Mouse (Mus musculus): ENCODE results near the gene Psmb9.
"Not testable (repeated sequence)": the region's sequence is repeated elsewhere in the genome, so short reads cannot be mapped to it uniquely, and the experiment has no call there.

Psmb9 gene

GRCm38 (mm10) chr17:34187261-34187916, at the start of gene Psmb9, which contains the start of gene Tap1:
Psmb9 (minus strand) TSS chr17:34187764.
Tap1 (plus strand) TSS chr17:34187553.
- DNase-seq (ENCODE audit: low spot score in 2 of 2): peak; percentile 95 to 98

- no peak for DNase-seq (ENCODE audit: low spot score in 2 of 2)
Observed at GRCm38 (mm10) chr17:34236691-34237090, 49.1 kb upstream of the Psmb9 start.

- peak; percentile 75 to 85 for DNase-seq (ENCODE audit: low spot score in 2 of 2)
Observed at GRCm38 (mm10) chr17:34234926-34235325, 47.4 kb upstream of the Psmb9 start.

GRCm38 (mm10) chr17:34232021-34232420, 44.5 kb upstream of the Psmb9 start:
- DNase-seq (ENCODE audit: low spot score in 2 of 2): not testable (repeated sequence)

GRCm38 (mm10) chr17:34230971-34231370, 43.4 kb upstream of the Psmb9 start:
- peak in 1 of 2 experiments; percentile 36 for DNase-seq (ENCODE audit: low spot score in 2 of 2)

- DNase-seq (ENCODE audit: low spot score in 2 of 2): not testable (repeated sequence)
Observed at GRCm38 (mm10) chr17:34225911-34226310, 38.3 kb upstream of the Psmb9 start.

- DNase-seq (ENCODE audit: low spot score in 2 of 2): no peak
Observed at GRCm38 (mm10) chr17:34225426-34225825, 37.9 kb upstream of the Psmb9 start.

GRCm38 (mm10) chr17:34224816-34225215, 37.3 kb upstream of the Psmb9 start:
- no peak for DNase-seq (ENCODE audit: low spot score in 2 of 2)

- not testable (repeated sequence) for DNase-seq (ENCODE audit: low spot score in 2 of 2)
Observed at GRCm38 (mm10) chr17:34220401-34220800, 32.8 kb upstream of the Psmb9 start.

- peak; percentile 73 to 76 for DNase-seq (ENCODE audit: low spot score in 2 of 2)
Observed at GRCm38 (mm10) chr17:34219801-34220200, 32.2 kb upstream of the Psmb9 start.

GRCm38 (mm10) chr17:34219096-34219495, 31.5 kb upstream of the Psmb9 start:
- DNase-seq (ENCODE audit: low spot score in 2 of 2): peak in 1 of 2 experiments; percentile 54

- peak; percentile 89 to 90 for DNase-seq (ENCODE audit: low spot score in 2 of 2)
Observed at GRCm38 (mm10) chr17:34218675-34219074, 31.1 kb upstream of the Psmb9 start.

GRCm38 (mm10) chr17:34217986-34218385, 30.4 kb upstream of the Psmb9 start:
- no peak for DNase-seq (ENCODE audit: low spot score in 2 of 2)

- DNase-seq (ENCODE audit: low spot score in 2 of 2): no peak
Observed at GRCm38 (mm10) chr17:34217216-34217928, 29.8 kb upstream of the Psmb9 start.

- DNase-seq (ENCODE audit: low spot score in 2 of 2): no peak
Observed at GRCm38 (mm10) chr17:34215176-34215575, 27.6 kb upstream of the Psmb9 start.

- no peak for DNase-seq (ENCODE audit: low spot score in 2 of 2)
Observed at GRCm38 (mm10) chr17:34213936-34214335, 26.4 kb upstream of the Psmb9 start.

- DNase-seq (ENCODE audit: low spot score in 2 of 2): no peak
Observed at GRCm38 (mm10) chr17:34211746-34212365, 24.3 kb upstream of the Psmb9 start.

GRCm38 (mm10) chr17:34210599-34210998, 23.0 kb upstream of the Psmb9 start:
- DNase-seq (ENCODE audit: low spot score in 2 of 2): no peak

- no peak for DNase-seq (ENCODE audit: low spot score in 2 of 2)
Observed at GRCm38 (mm10) chr17:34209680-34210079, 22.1 kb upstream of the Psmb9 start.

- DNase-seq (ENCODE audit: low spot score in 2 of 2): no peak
Observed at GRCm38 (mm10) chr17:34208421-34208820, 20.9 kb upstream of the Psmb9 start.

- no peak for DNase-seq (ENCODE audit: low spot score in 2 of 2)
Observed at GRCm38 (mm10) chr17:34207866-34208265, 20.3 kb upstream of the Psmb9 start.

- DNase-seq (ENCODE audit: low spot score in 2 of 2): no peak
Observed at GRCm38 (mm10) chr17:34207456-34207855, 19.9 kb upstream of the Psmb9 start.

- no peak for DNase-seq (ENCODE audit: low spot score in 2 of 2)
Observed at GRCm38 (mm10) chr17:34206731-34207130, 19.2 kb upstream of the Psmb9 start.
